Mouse (Mus musculus) adrenal gland (tissue): ENCODE data around the gene Akt2.

Source experiments
- intact Hi-C: fragments of 180-260 bp; cut with DNase I; formaldehyde crosslinking; loops from one replicate; pipeline ENCODE4 v1.15.1; 2025

Akt2 gene

DNA sequence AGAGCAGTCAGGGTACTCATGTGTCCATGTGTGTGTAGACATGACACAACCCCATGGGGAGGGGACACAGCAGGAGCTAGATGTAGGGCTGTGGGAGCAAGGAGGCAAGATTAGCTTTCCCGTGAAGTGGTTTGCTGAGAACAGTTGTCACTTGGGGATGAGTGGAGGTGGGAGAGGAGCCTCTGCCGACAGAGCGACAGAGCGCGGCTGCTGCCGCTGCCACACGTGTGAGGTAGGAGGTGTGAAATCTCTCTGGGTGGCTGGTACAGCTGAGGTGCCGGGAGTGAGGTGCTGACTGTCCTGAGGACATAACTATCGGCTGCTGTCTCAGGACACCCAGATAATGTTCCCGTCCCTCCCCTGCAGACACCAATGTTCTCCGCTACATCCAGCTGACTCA, 64.2 kb downstream of the Akt2 start:
- intact Hi-C loops = no loop called here

DNA sequence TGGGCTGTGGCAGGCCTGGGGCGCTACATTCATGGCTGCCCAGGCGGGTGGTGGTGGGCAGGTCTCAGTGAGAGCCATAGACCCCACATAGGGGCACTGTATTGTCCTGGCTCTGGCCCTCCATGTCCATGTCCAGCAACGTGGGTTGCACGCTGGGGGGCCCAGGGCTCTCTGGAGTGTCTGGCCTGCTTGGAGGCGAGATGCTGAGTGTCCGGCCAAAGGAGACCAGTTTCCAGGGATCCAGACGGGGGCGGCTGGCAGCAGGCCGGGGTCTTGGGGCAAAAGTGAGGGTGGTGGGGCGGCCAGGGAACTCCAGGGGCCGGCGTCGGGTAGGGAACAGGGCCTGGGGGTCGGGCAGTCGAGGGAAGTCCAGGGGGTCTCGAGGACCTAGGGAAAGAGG, 65.2 kb downstream of the Akt2 start:
- intact Hi-C loops = no loop called here

DNA sequence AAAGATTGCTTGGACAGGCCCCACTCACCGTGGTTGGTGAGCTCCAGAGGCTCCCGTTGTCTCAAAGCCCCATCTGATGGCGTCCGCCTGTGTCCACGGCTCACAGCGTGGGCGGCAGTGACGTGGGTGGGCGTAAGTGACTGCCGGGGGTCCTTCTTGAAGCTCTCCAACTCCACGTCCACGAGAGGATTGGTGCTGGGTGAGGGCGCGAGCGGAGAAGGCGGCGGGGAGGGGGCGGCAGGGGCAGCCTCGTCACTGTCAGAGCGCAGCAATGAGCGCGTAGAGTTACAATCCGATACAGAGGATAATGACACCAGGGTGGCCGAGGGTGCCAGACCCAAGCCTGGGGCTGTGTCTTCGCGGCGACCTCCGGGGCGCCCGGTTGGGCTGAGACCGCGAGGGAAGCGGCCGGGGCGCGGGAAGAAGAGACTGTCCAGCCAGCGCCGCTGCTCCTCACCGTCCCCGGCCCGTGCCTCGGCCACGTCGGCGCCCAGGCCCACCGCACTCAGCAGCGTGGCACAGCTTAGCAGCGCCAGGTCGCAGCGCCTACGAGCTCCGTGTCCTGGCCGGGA, 66.6 kb downstream of the Akt2 start:
- intact Hi-C loops = no loop called here

DNA sequence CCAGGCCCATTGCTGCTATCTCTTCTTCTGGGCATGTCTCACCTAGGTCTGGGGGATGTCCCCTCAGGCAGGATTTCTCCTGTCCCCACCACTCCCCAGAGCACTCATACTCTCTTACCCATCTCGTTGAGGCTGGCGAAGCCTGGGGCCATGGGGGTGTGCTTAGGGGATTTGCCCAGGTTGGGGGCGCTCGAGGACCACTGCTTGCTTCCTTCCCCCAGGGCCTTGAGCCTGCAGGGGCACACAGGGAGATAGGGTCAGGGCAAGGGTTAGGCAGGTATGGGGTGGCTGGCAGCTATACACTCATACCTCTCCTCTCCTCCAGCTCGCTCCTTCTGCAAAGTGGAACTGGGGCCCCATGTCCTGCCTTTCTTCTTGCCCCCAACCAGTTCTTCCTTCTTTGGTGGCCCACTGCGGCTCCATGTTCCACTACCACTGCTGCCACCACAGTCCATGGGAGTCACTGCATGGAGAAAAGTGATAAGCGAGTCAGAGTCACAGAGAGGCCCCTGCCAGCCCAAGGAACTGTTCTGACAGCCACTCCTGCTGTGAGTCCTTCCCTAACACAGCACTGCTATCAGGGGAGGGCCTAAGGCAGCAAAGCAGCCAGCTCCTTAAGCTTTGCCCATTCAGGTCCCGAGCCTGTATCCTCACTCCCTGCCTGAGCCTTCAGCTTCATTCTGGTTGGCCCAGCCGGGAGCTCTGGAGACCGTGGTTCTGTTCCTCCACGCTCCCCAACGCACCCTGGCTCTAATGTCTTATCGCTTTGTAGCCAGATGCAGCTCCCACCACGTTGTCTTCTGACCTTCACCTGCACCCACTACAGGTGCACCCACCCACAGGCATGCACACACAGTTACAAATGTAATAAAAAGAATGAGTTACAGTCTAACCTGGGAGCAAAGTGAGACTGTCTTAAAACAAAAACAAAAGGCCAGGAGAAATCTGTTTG, 67.6 kb downstream of the Akt2 start:
- intact Hi-C loops = no loop called here

DNA sequence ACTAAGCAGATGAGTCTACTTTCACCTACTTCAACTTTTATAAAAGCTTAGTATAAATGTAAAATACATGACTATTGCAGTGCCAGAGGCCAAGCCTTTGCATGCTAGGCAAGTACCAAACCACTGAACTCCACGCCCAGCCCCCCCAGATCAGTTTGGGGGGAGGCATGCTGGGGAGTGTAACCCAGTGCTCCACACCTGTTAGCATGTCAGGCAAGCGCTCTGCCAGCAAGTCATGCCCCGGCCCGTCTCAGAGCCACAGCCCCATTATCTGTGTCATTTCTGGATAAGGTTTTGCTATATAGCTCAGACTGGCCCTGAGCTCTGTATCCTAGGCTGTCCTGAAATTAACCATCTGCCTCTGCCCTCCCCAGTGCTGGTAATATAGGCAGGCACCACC, 70.7 kb downstream of the Akt2 start:
- intact Hi-C loops = no loop called here

DNA sequence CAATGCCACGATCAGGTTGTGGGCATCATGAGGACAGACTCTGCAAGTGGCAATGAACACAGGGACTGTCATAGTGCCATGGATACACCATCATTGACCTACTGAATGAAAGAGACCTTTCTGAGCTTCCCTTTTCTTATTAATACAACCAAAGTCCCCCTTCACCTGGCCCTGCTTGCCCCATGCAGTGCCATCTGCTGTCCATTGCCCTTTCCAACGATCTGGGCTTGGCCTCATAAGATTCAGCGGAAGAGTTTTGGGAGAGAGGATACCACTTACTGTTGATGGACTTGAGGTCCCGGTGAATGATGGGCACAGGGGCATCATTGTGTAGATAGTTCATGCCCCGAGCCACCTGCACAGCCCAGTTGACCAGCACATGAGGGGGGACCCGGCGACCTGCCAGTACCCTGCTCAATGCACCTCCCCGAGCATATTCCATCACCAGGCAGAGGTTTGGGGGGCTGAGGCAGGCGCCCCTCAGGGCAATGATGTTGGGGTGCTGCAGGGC, 81.8 kb downstream of the Akt2 start:
- intact Hi-C loops = loop anchor here (10.0 kb wide), 1 partner anchor 338 kb away; the partner anchor contains the start of gene Ltbp4

DNA sequence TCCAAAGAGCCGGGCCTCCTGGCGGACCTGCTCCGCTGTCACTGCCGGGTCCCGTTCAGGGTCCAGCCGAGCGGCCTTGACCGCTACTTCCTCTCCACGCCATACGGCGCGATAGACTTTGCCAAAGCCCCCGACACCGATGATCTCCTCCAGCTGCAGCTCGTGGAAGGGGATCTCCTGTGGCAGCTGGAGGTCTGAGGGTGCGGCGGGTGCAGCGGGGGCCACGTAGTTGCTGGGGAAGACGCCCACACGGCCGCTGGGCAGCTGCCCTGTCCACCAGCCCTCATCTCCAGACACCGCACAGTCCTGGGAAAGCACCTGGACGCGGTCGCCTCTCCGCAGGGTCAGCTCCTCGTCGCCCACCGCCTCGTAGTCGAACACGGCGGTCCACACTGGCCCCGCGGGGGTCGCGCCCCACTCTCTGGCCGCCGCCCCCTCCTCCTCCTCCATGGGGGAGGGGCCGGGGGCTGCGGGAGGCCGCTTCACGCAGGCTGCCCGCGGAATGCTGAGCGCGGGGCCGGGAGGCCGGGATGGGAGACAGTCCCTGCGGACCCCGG, 82.3 kb downstream of the Akt2 start:
- intact Hi-C loops = loop anchor here (10.0 kb wide), 1 partner anchor 339 kb away; the partner anchor contains the start of gene Ltbp4

DNA sequence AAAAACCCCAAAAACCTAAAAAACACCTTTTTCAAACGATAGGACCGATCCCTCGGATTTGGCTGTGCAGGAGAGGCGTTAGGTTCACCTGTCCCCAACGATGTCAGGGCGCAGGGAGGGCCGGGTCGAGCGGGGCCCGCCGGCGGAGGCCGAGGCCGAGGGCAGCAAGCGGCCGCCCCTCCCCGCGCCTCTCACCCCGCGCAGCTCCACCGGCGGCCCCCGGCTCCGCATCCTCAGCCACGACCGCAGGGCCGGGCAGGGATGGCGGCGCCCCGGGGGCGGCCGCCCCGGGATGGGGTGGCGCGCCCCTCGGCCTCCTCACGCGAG, 82.8 kb downstream of the Akt2 start:
- intact Hi-C loops = loop anchor here (10.0 kb wide), 1 partner anchor 339 kb away; the partner anchor contains the start of gene Ltbp4

DNA sequence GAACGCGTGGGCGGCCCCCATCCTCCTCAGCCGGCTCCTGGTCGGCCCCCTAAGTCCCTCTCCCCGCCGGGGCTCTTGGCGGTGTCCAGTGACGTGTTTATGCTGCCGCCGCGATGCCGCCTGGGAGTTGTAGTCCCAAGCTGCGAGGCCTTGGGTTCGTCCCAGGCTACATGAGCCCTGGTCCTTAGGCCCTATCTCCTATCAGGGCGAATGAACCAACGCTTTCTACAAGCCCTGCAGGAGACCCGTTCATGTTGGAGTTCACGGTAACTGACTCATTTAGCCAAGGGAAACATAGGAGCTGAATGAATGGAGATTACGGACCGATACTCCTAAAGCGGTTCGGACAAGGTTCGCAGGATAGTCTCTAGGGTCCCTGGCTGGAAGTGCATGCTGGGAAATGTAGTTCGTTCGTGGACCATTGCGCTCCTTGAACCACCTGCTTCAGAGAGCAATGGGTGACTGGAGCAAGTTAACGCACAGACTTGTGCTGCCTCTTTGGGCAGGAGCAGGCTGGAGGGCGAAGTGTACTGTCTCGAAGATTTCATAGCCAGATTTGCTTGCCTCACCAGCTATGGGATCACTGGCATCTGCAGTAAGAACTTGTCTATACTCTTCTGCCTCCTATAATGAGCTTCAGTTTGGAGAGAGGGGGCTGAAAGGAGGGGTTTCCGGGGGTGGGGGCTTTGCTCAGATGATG, 83.3 kb downstream of the Akt2 start, which contains the start of gene Map3k10:
Gene Map3k10 (minus strand): TSS at position 77 of the 700 bp plus-strand sequence.
- intact Hi-C loops = loop anchor here (10.0 kb wide), 1 partner anchor 340 kb away; the partner anchor contains the start of gene Ltbp4

DNA sequence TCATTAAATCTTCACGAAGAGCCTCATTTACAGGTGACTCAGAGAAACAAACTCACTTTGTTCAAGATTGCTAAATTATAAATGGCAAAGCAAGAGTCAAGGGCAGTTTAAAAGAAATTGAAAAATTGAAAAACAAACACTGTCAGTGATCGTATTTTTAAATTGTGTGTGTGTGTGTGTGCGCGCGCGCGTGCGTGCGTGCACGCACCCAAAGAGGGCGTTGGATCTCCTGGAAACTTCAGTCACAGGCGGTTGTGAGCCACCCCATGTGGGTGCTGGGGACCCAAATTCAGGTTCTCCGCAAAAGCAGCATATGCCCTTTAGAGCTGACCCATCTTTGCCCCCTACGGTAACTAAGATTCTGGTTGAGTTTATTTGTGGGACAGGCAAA, 83.9 kb downstream of the Akt2 start:
- intact Hi-C loops = loop anchor here (10.0 kb wide), 1 partner anchor 340 kb away; the partner anchor contains the start of gene Ltbp4

DNA sequence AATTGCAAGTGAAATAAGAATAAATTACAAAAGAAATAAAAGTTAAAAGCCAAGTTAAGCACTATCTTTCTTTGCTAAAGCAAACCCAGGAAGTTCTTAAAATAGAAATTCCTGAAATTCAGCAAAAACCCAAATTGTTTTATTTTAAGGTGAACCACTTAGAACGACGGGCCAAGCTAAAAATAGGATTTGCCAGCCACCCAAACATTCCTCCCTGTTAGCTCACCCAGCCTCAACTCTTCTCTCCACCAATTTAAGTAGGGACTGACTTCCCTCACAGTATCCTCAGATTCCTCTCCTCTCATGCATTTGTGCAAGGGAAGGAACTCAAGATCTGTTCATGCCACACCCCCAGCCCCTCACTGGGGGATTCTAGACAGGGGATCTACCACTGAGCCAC, 91.9 kb downstream of the Akt2 start:
- intact Hi-C loops = loop anchor here (10.0 kb wide), 1 partner anchor 108 kb away; no protein-coding TSS in a partner anchor

DNA sequence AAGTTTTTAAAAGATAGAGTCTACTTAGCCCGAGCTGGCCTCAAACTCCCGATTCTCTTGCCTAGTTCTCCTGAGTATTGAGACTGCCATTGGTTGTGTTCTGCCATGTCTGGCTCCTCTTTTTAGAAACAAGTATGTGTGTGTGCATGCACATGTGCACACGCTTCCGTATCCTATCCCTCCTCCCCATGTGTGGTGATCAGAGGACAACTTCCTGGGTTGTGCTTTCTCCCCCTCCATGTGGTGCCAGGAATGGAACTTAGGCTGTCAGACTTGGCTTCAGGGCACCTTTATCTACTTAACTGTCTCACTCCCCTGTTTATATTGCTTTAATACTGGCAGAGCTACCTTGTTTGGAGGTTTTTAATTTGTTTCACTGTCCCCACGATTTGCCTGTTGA, 93.9 kb downstream of the Akt2 start:
- intact Hi-C loops = loop anchor here (2.0 to 10.0 kb wide), 3 partner anchors 34 to 110 kb away; no protein-coding TSS in a partner anchor

DNA sequence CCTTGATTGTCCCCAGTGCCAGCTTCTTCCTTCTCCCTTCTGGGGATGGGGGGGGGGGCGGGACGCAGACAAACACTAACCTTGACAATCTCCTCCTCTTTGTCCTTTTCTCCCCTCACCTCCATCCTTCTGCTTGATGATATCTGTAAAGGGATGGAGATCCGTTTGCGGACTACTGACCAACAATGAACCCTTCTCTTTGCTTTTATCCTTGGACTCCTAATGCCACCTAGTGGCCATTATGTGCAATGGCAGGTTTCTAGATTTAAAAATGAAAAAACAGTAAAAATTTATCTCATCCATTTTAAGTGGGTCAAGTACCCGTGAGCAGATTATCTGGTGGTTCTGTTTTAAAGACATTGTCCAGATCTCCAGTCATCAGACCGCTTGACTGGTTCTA, 94.3 kb downstream of the Akt2 start:
- intact Hi-C loops = loop anchor here (2.0 to 10.0 kb wide), 3 partner anchors 35 to 111 kb away; no protein-coding TSS in a partner anchor

DNA sequence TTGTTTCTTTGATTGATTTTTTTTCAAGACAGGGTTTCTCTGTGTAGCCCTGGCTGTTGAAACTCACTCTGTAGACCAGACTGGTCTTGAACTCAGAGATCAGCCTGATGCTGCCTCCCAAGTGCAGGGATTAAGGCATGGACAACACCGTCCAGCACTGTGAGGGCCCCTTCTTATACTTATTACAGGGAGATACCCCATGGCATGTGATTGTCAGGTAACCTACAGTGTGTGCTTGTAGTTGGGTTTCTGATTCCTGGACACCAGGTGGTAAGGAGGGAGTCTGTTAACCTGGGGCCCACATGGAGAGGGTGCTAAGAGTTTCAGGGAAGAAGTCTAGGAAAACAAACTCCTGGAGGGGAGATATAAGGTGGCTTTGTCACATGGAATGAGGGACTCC, 95.7 kb downstream of the Akt2 start:
- intact Hi-C loops = loop anchor here (5.0 to 10.0 kb wide), 2 partner anchors 40 to 112 kb away; no protein-coding TSS in a partner anchor

DNA sequence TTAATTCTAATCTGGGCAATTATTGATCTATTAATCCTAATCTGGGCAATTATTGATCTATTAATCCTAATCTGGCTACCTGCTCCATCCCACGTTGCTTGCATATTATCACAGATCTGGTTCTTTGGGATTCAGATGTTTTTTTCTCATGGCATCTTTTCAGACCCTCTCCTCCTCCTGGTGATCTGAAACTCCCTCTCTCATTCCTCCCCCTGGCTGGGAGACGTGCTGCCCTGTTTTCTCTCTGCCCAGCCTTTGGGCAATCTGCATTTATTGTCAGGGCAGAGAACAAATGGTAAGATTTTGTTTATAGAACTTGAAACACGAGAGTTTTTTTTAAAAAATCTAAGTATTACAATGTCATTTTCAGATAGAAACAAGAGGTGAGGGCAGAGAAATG, 96.5 kb downstream of the Akt2 start:
- intact Hi-C loops = loop anchor here (5.0 to 10.0 kb wide), 2 partner anchors 39 to 113 kb away; no protein-coding TSS in a partner anchor

DNA sequence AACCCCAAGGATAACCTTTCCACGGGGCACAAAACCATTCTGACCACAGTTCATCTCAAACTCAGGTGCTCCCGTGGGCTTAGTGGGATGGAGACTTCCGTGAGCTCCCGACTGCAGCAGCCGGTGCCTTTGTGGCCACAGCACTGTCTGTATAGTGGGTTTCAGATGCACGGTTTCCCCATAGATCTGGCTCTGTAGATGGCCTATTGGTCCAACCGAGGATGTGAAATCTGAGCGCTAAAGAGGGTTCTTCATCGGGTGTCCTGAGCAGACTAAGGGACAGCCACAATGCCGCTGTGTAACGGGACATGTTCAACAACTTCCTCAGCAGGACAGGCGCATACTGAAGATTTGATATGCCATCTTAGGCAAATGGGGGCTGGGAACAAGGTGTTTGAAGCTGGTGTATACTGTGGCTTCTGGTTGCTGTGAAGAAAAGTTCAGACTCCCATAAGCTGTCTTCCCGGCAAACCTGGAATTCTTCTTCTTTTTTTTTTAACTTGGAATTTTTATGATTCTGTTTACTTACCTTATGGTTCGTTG, 97.0 kb downstream of the Akt2 start:
- intact Hi-C loops = loop anchor here (5.0 to 10.0 kb wide), 2 partner anchors 39 to 114 kb away; no protein-coding TSS in a partner anchor

DNA sequence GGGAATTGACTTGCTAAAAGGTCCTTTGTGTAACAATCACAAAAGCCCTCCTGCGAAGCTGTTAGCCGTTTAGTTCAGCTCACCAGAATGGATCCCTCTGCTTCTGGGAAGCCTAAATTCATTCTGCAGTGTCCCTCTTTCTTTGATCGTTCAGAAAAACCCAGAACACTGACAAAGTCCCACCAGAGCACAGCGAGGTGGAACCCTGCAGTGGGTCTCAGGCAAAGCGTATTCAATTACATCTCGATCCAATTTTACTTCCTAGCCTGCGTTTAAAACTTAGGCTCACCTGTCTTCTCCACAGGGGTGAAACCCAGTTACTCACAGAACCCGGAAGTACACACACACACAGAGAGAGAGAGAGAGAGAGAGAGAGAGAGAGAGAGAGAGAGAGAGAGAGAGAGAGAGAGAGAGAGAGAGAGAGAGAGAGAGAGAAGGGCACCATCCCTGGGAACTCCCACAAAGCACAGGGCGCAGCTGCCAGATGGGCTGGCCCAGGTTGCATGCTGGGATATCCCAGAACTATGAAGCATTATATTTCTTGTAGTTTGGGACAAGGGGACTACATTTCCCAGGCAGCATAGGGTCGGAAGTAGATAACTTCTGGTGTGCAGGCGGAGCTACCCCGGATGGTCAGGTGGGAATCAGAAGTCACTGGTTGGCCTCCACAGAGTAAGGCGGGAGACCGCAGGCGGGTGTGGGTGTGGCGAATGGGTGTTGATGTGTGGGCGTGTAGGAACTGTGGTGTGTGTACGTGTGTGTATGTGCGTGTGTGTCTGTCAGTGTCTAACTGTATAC, 97.7 kb downstream of the Akt2 start, which contains the start of gene Zfp607b:
Gene Zfp607b (plus strand): TSS at position 526 of the 798 bp plus-strand sequence.
- intact Hi-C loops = loop anchor here (5.0 to 10.0 kb wide), 2 partner anchors 38 to 114 kb away; no protein-coding TSS in a partner anchor
